ENCODE assay signal across 31 mouse cellular contexts in genomic region chr6:147745690-147746089, GRCm38 (mm10).
"Had no signal": no experiment of that assay in that cellular context is flagged by ENCODE, and none has a peak within 500 bp of the region (broad histone marks: within the 10 kb centered on the region; RNA-seq: fewer than 3 reads in every experiment).

No protein-coding gene starts in this region.

- H3K27ac ChIP-seq: left cerebral cortex, adult 2 months; limb, embryonic 15.5 days; liver, embryonic 12.5 days; liver, embryonic 13.5 days; liver, embryonic 14.5 days; liver, embryonic 15.5 days; lung, embryonic 15.5 days; macrophage; midbrain, embryonic 10.5 days; midbrain, embryonic 12.5 days; midbrain, embryonic 13.5 days; midbrain, embryonic 15.5 days; neural tube, embryonic 12.5 days; neural tube, embryonic 13.5 days had no signal

- H3K36me3 ChIP-seq: limb, embryonic 15.5 days; liver, embryonic 12.5 days; liver, embryonic 13.5 days; liver, embryonic 15.5 days; lung, embryonic 15.5 days; midbrain, embryonic 10.5 days; midbrain, embryonic 12.5 days; midbrain, embryonic 13.5 days; midbrain, embryonic 15.5 days; neural tube, embryonic 12.5 days; neural tube, embryonic 13.5 days had no signal

- H3K4me1 ChIP-seq: liver, embryonic 12.5 days; liver, embryonic 13.5 days; liver, embryonic 15.5 days; lung, embryonic 15.5 days; midbrain, embryonic 12.5 days; midbrain, embryonic 13.5 days; midbrain, embryonic 15.5 days; neural tube, embryonic 12.5 days; neural tube, embryonic 13.5 days had no signal

- DNase-seq: left cerebral cortex, postnatal 4 days; liver; liver, embryonic 13.5 days; liver, postnatal 0 days; lung, adult 18-20 months; lung, adult 2 months; lung, embryonic 14.5 days; lung, postnatal 10 days; lung, postnatal 14 days; lung, postnatal 36 days; lung, postnatal 4 days; midbrain, embryonic 14.5 days had no signal

- H3K27me3 ChIP-seq: limb, embryonic 15.5 days; liver, embryonic 12.5 days; liver, embryonic 13.5 days; liver, embryonic 15.5 days; lung, embryonic 15.5 days; midbrain, embryonic 12.5 days; midbrain, embryonic 13.5 days; midbrain, embryonic 15.5 days; neural tube, embryonic 12.5 days; neural tube, embryonic 13.5 days had no signal

- ATAC-seq: liver, embryonic 12.5 days; liver, postnatal 0 days; lung, postnatal 0 days; midbrain, embryonic 13.5 days; midbrain, embryonic 15.5 days; midbrain, embryonic 16.5 days had no signal

- H3K4me3 ChIP-seq: left cerebral cortex, adult 2 months; limb, embryonic 15.5 days; liver, embryonic 12.5 days; liver, embryonic 13.5 days; liver, embryonic 15.5 days; lung, embryonic 15.5 days; megakaryocyte, embryonic 14.5 days; midbrain, embryonic 10.5 days; midbrain, embryonic 12.5 days; midbrain, embryonic 13.5 days; midbrain, embryonic 15.5 days; myocyte; neural tube, embryonic 12.5 days; neural tube, embryonic 13.5 days had no signal

- H3K4me2 ChIP-seq: limb, embryonic 15.5 days; liver, embryonic 11.5 days; liver, embryonic 12.5 days; liver, embryonic 13.5 days; liver, embryonic 15.5 days; lung, embryonic 14.5 days; lung, embryonic 15.5 days; midbrain, embryonic 11.5 days; midbrain, embryonic 12.5 days; midbrain, embryonic 13.5 days; midbrain, embryonic 15.5 days; neural tube, embryonic 12.5 days; neural tube, embryonic 13.5 days had no signal

- H3K9ac ChIP-seq: limb, embryonic 15.5 days; liver, embryonic 12.5 days; liver, embryonic 13.5 days; liver, embryonic 14.5 days; liver, embryonic 15.5 days; liver, postnatal 0 days; lung, embryonic 14.5 days; lung, embryonic 15.5 days; midbrain, embryonic 12.5 days; midbrain, embryonic 13.5 days; midbrain, embryonic 15.5 days; neural tube, embryonic 12.5 days; neural tube, embryonic 13.5 days had no signal

- H3K9me3 ChIP-seq: limb, embryonic 15.5 days; liver, embryonic 12.5 days; liver, embryonic 13.5 days; liver, embryonic 15.5 days; lung, embryonic 15.5 days; midbrain, embryonic 10.5 days; midbrain, embryonic 12.5 days; midbrain, embryonic 13.5 days; midbrain, embryonic 15.5 days; neural tube, embryonic 12.5 days; neural tube, embryonic 13.5 days had no signal
